Comparison of ENCODE assay signal across 9 mouse cellular contexts in genomic region chr13:76215397-76215796, GRCm38 (mm10).
DNase-seq lines count a peak whose midpoint lies in the region; ATAC-seq and TF ChIP-seq lines count a peak whose summit lies in the region.
"Had no signal": no experiment of that assay in that cellular context is flagged by ENCODE, and none has a peak within 500 bp of the region (broad histone marks: within the 10 kb centered on the region; RNA-seq: fewer than 3 reads in every experiment).

No protein-coding gene starts in this region.

- no peaks in the 10 kb centered on the region for H3K4me1 ChIP-seq in intestine, postnatal 0 days (replicated peaks; ENCODE audit: control insufficient read depth, insufficient read depth, low read length)
- H3K4me1 ChIP-seq: embryonic facial prominence, embryonic 12.5 days; liver, embryonic 15.5 days had no signal

- no peak overlapping the region for H3K9ac ChIP-seq in intestine, postnatal 0 days (ENCODE audit: low read depth, low read length)
- H3K9ac ChIP-seq: embryonic facial prominence, embryonic 12.5 days; liver, embryonic 15.5 days had no signal

- H3K27me3 ChIP-seq in intestine, postnatal 0 days (replicated peaks; ENCODE audit: control insufficient read depth, insufficient read depth, low read length), result no peaks in the 10 kb centered on the region
- H3K27me3 ChIP-seq: embryonic facial prominence, embryonic 12.5 days; liver, embryonic 15.5 days had no signal

- H3K36me3 ChIP-seq in intestine, postnatal 0 days (ENCODE audit: control insufficient read depth, insufficient read depth), result no peaks in the 10 kb centered on the region
- H3K36me3 ChIP-seq: embryonic facial prominence, embryonic 12.5 days; liver, embryonic 15.5 days had no signal

- 43% methylated on average over 2 of the region's 2 CpGs for WGBS in intestine, postnatal 0 days

- H3K9me3 ChIP-seq in intestine, postnatal 0 days (ENCODE audit: control insufficient read depth), result no peaks in the 10 kb centered on the region
- H3K9me3 ChIP-seq: embryonic facial prominence, embryonic 12.5 days; liver, embryonic 15.5 days had no signal

- no peak overlapping the region for H3K4me2 ChIP-seq in intestine, postnatal 0 days (replicated peaks; ENCODE audit: low read depth)
- H3K4me2 ChIP-seq: embryonic facial prominence, embryonic 12.5 days; liver, embryonic 15.5 days had no signal

- H3K4me3 ChIP-seq in intestine, postnatal 0 days (ENCODE audit: low read depth, low read length), result no peak overlapping the region
- H3K4me3 ChIP-seq: embryonic facial prominence, embryonic 12.5 days; liver, embryonic 15.5 days had no signal

- DNase-seq in layer of hippocampus, adult 9-11 months, result peak; percentile 31
- DNase-seq in layer of hippocampus, adult 8-10 months (ENCODE audit: low spot score in 2 of 2), result no peak
- peak; percentile 26 for DNase-seq in MEL-GATA-1-ER (ENCODE audit: extremely low read depth, low read depth)
- DNase-seq in cerebellum, adult 9-10 months, result peak; percentile 89
- DNase-seq in natural killer cell, adult 2 months (ENCODE audit: low spot score in 2 of 2), result no peak

- no peak overlapping the region for H3K27ac ChIP-seq in intestine, postnatal 0 days (ENCODE audit: low read depth, low read length)
- H3K27ac ChIP-seq: embryonic facial prominence, embryonic 12.5 days; liver, embryonic 15.5 days had no signal

- TF ChIP-seq CTCF in intestine, postnatal 0 days (IDR thresholded peaks at IDR 0.05; ENCODE audit: low read depth), result peak; percentile 70

- ATAC-seq in intestine, postnatal 0 days, result peak; percentile 16; the same call in 1 of the 2 replicates
- no peak for ATAC-seq in erythroid progenitor cell, adult 5-6 weeks (replicated peaks; ENCODE audit: low FRiP score, poor library complexity, severe bottlenecking)

Comparison
In these comparisons a context has a peak if more than half of its experiments do, and no peak if none do; other contexts are left out.
1. DNase-seq: peak in layer of hippocampus, adult 9-11 months (single experiment), MEL-GATA-1-ER (single experiment) and cerebellum, adult 9-10 months (single experiment); none in layer of hippocampus, adult 8-10 months (0 of 2) and natural killer cell, adult 2 months (0 of 2).